Mouse (Mus musculus) embryonic facial prominence, embryonic 10.5 days (tissue): ENCODE data around the gene Paqr4. TPM values are rescaled to one million over a fixed set of nuclear protein-coding genes. Genes with fewer than 3 reads are reported as not detected.

Source experiments
- DNase-seq: peaks from one replicate; pipeline ENCODE4 v3.0.0-alpha.2; 2017; ENCODE audit warnings: low spot score
- H3K27ac ChIP-seq: fragments of 300-500 bp; sonication (generic); replicated peaks from 2 replicates; pipeline ENCODE4 v1.5.1; 2016; ENCODE audit warnings: mild to moderate bottlenecking
- H3K27me3 ChIP-seq: fragments of 300-500 bp; sonication (generic); replicated peaks from 2 replicates; pipeline ENCODE4 v1.6.1; 2016; ENCODE audit warnings: low read depth, mild to moderate bottlenecking; ENCODE audit not compliant: poor library complexity, severe bottlenecking
- H3K36me3 ChIP-seq: fragments of 300-500 bp; sonication (generic); replicated peaks from 2 replicates; pipeline ENCODE4 v1.6.1; 2016; ENCODE audit warnings: mild to moderate bottlenecking, moderate library complexity
- H3K4me1 ChIP-seq: fragments of 300-500 bp; sonication (generic); 2 replicates; pipeline ENCODE4 v1.6.1; 2016
- H3K4me3 ChIP-seq: fragments of 300-500 bp; sonication (generic); 2 replicates; pipeline ENCODE4 v1.5.1; 2016; ENCODE audit warnings: mild to moderate bottlenecking, moderate library complexity
- H3K9me3 ChIP-seq: fragments of 300-500 bp; sonication (generic); 2 replicates; pipeline ENCODE4 v1.6.1; 2016; ENCODE audit warnings: mild to moderate bottlenecking
- WGBS: fragments of 180-500 bp; shearing (Covaris S2); methylation state at CpG from one replicate; pipeline ENCODE4 v1.1.7; 2016; 5-methylcytosine and 5-hydroxymethylcytosine counted together
- polyA plus RNA-seq: library from polyadenylated mRNA; unstranded; fragments of >200 nt; fragmentation: Nextera tagmentation; extraction: Ambion mirVana; gene quantifications from 2 replicates; pipeline ENCODE4 v1.2.1, GENCODE M21; 2016

Gene Paqr4
- polyA plus RNA-seq, 1 experiment from 2014 or later, result 12.6 TPM

GRCm38 (mm10) chr17:23738836-23739201 is 1.8 kb downstream of the Paqr4 start:
- H3K27me3 ChIP-seq, result peaks cover 76% of the 10 kb centered on the region
- H3K36me3 ChIP-seq, result peaks cover 40% of the 10 kb centered on the region
- H3K9me3 ChIP-seq, result 0 out of 2 replicates have a peak, but pooled peaks cover 6% of the 10 kb centered on the region
- H3K4me1 ChIP-seq, result peaks cover 39% of the 10 kb centered on the region
- DNase-seq, result no peak
- H3K4me3 ChIP-seq, result peak overlapping the region; percentile 75
- WGBS, result 21% methylated on average over 2 of the region's 2 CpGs
- no peak overlapping the region for H3K27ac ChIP-seq

GRCm38 (mm10) chr17:23737493-23738445 is 2.9 kb downstream of the Paqr4 start:
- Histone ChIP-seq H3K4me1 (peaks cover 38% of the 10 kb centered on the region), H3K27me3 (peaks cover 66% of the 10 kb centered on the region), H3K9me3 (0 out of 2 replicates have a peak, but pooled peaks cover 6% of the 10 kb centered on the region), H3K27ac (no peak overlapping the region), H3K4me3 (0 out of 2 replicates have a peak overlapping the region, but pooled peaks have one; percentile 13), H3K36me3 (peaks cover 50% of the 10 kb centered on the region)
- WGBS, result 58% methylated on average over 15 of the region's 15 CpGs
- DNase-seq, result no peak

GRCm38 (mm10) chr17:23734341-23734740 is 6.3 kb downstream of the Paqr4 start:
- Histone ChIP-seq H3K4me1 (peaks cover 19% of the 10 kb centered on the region), H3K9me3 (no peaks in the 10 kb centered on the region), H3K27me3 (peaks cover 31% of the 10 kb centered on the region), H3K4me3 (no peak overlapping the region), H3K36me3 (peaks cover 54% of the 10 kb centered on the region), H3K27ac (no peak overlapping the region)
- 85% methylated on average over 1 of the region's 1 CpGs for WGBS
- DNase-seq, result no peak

GRCm38 (mm10) chr17:23730441-23730840 is 10.2 kb downstream of the Paqr4 start:
- no peak overlapping the region for H3K27ac ChIP-seq

GRCm38 (mm10) chr17:23726758-23727142 is 13.9 kb downstream of the Paqr4 start:
- under 1% methylated on average over 20 of the region's 20 CpGs for WGBS
- peak overlapping the region; percentile 94 for H3K27ac ChIP-seq
- no peaks in the 10 kb centered on the region for H3K36me3 ChIP-seq
- H3K4me3 ChIP-seq, result peak overlapping the region; percentile 89
- H3K27me3 ChIP-seq, result peaks cover 4% of the 10 kb centered on the region; the same call in 1 of the 2 replicates
- H3K4me1 ChIP-seq, result peaks cover 23% of the 10 kb centered on the region
- peak; percentile 89 for DNase-seq
- no peaks in the 10 kb centered on the region for H3K9me3 ChIP-seq

More at GRCm38 (mm10) chr17:23730441-23730840, 10.2 kb downstream of the Paqr4 start:
- DNase-seq, result no peak
- peaks cover 30% of the 10 kb centered on the region for H3K36me3 ChIP-seq
- no peak overlapping the region for H3K4me3 ChIP-seq
- no peaks in the 10 kb centered on the region for H3K27me3 ChIP-seq
- WGBS, result 63% methylated on average over 1 of the region's 1 CpGs
- peaks cover 21% of the 10 kb centered on the region for H3K4me1 ChIP-seq
- no peaks in the 10 kb centered on the region for H3K9me3 ChIP-seq

GRCm38 (mm10) chr17:23725999-23726757 is 14.5 kb downstream of the Paqr4 start, which contains the start of gene Pkmyt1:
Gene Pkmyt1 (plus strand): TSS chr17:23726336.
- Histone ChIP-seq H3K4me3 (peak within 1 kb of the TSS; percentile 89), H3K4me1 (peaks cover 23% of the 10 kb centered on the region), H3K27ac (peak within 1 kb of the TSS; percentile 94), H3K36me3 (no peaks in the 10 kb centered on the region), H3K9me3 (no peaks in the 10 kb centered on the region), H3K27me3 (peaks cover 9% of the 10 kb centered on the region)
- WGBS, result 2% methylated on average over 73 of the region's 73 CpGs
- peak; percentile 97 for DNase-seq

GRCm38 (mm10) chr17:23725477-23725876 is 15.2 kb downstream of the Paqr4 start:
- H3K4me3 ChIP-seq, result peak overlapping the region; percentile 89
- H3K27me3 ChIP-seq, result peaks cover 16% of the 10 kb centered on the region
- no peaks in the 10 kb centered on the region for H3K9me3 ChIP-seq
- DNase-seq, result no peak
- 64% methylated on average over 4 of the region's 4 CpGs for WGBS
- no peaks in the 10 kb centered on the region for H3K36me3 ChIP-seq
- peaks cover 23% of the 10 kb centered on the region for H3K4me1 ChIP-seq
- peak overlapping the region; percentile 94 for H3K27ac ChIP-seq

- no peak within 1 kb of the TSS for H3K4me3 ChIP-seq
- no peaks in the 10 kb centered on the region for H3K36me3 ChIP-seq
- H3K4me1 ChIP-seq, result peaks cover 22% of the 10 kb centered on the region
- H3K9me3 ChIP-seq, result no peaks in the 10 kb centered on the region
- peaks cover 26% of the 10 kb centered on the region for H3K27me3 ChIP-seq
- 70% methylated on average over 7 of the region's 7 CpGs for WGBS
- no peak within 1 kb of the TSS for H3K27ac ChIP-seq
- DNase-seq, result no peak
These were observed 18.1 kb downstream of the Paqr4 start, which contains the start of gene 1520401A03Rik for GRCm38 (mm10) chr17:23722376-23723125. Gene 1520401A03Rik (minus strand): TSS chr17:23722783.

- H3K27me3 ChIP-seq, result peaks cover 26% of the 10 kb centered on the region
- H3K27ac ChIP-seq, result no peak overlapping the region
- H3K4me3 ChIP-seq, result no peak overlapping the region
- DNase-seq, result no peak
- H3K4me1 ChIP-seq, result peaks cover 15% of the 10 kb centered on the region
- no peaks in the 10 kb centered on the region for H3K36me3 ChIP-seq
- WGBS, result 82% methylated on average over 2 of the region's 2 CpGs
- no peaks in the 10 kb centered on the region for H3K9me3 ChIP-seq
These were observed 18.8 kb downstream of the Paqr4 start for GRCm38 (mm10) chr17:23721886-23722285.

- Histone ChIP-seq H3K27me3 (peaks cover 26% of the 10 kb centered on the region), H3K4me3 (no peak overlapping the region), H3K27ac (no peak overlapping the region), H3K36me3 (no peaks in the 10 kb centered on the region), H3K9me3 (no peaks in the 10 kb centered on the region), H3K4me1 (peaks cover 4% of the 10 kb centered on the region)
- WGBS, result 11% methylated on average over 1 of the region's 1 CpGs
- no peak for DNase-seq
These were observed 21.2 kb downstream of the Paqr4 start for GRCm38 (mm10) chr17:23719455-23719854.

GRCm38 (mm10) chr17:23717003-23717402 is 23.7 kb downstream of the Paqr4 start:
- Histone ChIP-seq H3K4me1 (peaks cover 4% of the 10 kb centered on the region), H3K9me3 (no peaks in the 10 kb centered on the region), H3K4me3 (no peak overlapping the region), H3K27ac (no peak overlapping the region), H3K36me3 (no peaks in the 10 kb centered on the region), H3K27me3 (peaks cover 26% of the 10 kb centered on the region)
- no peak for DNase-seq
- WGBS, result 67% methylated on average over 2 of the region's 2 CpGs

- peaks cover 23% of the 10 kb centered on the region for H3K27me3 ChIP-seq
- H3K4me1 ChIP-seq, result peaks cover 14% of the 10 kb centered on the region
- peak; percentile 86 for DNase-seq
- no peak overlapping the region for H3K4me3 ChIP-seq
- 0% methylated on average over 3 of the region's 3 CpGs for WGBS
- H3K27ac ChIP-seq, result no peak overlapping the region
- H3K36me3 ChIP-seq, result no peaks in the 10 kb centered on the region
- no peaks in the 10 kb centered on the region for H3K9me3 ChIP-seq
These were observed 34.5 kb downstream of the Paqr4 start for GRCm38 (mm10) chr17:23706212-23706611.
